Mouse (Mus musculus) kidney, postnatal 0 days (tissue): ENCODE results near the gene F5. TPM values are rescaled to one million over a fixed set of nuclear protein-coding genes. Genes with fewer than 3 reads are reported as not detected.

Experiments used
- ATAC-seq: fragments of 200-750 bp; cut with Nextera tagmentation; replicated peaks from 2 replicates; pipeline ENCODE4 v1.8.0; 2017; ENCODE audit warnings: low read depth, moderate number of reproducible peaks, moderate TSS enrichment, moderate library complexity; ENCODE audit not compliant: low FRiP score
- DNase-seq: peaks from one replicate; pipeline ENCODE4 v3.0.0-alpha.2; 2016; ENCODE audit warnings: low spot score
- H3K27ac ChIP-seq: fragments of 300-500 bp; sonication (generic); 2 replicates; pipeline ENCODE4 v1.5.1; 2014; ENCODE audit warnings: mild to moderate bottlenecking
- H3K27me3 ChIP-seq: fragments of 300-500 bp; sonication (generic); 2 replicates; pipeline ENCODE4 v1.6.1; 2014; ENCODE audit warnings: low read length, mixed read lengths; ENCODE audit not compliant: insufficient read depth
- H3K36me3 ChIP-seq: fragments of 300-500 bp; sonication (generic); 2 replicates; pipeline ENCODE4 v1.6.1; 2014; ENCODE audit warnings: low read length, mixed read lengths; ENCODE audit not compliant: insufficient read depth
- H3K4me1 ChIP-seq: fragments of 300-500 bp; sonication (generic); replicated peaks from 2 replicates; pipeline ENCODE4 v1.6.1; 2014; ENCODE audit warnings: antibody characterized with exemption, low read length, mixed read lengths; ENCODE audit not compliant: insufficient read depth
- H3K4me2 ChIP-seq: fragments of 300-500 bp; sonication (generic); 2 replicates; pipeline ENCODE4 v1.6.1; 2014; ENCODE audit warnings: mild to moderate bottlenecking, low read length, moderate library complexity, mixed read lengths
- H3K4me3 ChIP-seq: fragments of 300-500 bp; sonication (generic); replicated peaks from 2 replicates; pipeline ENCODE4 v1.5.1; 2014; ENCODE audit warnings: low read depth, low read length
- H3K9ac ChIP-seq: fragments of 300-500 bp; sonication (generic); 2 replicates; pipeline ENCODE4 v1.6.1; 2014; ENCODE audit warnings: low read depth, low read length
- H3K9me3 ChIP-seq: fragments of 300-500 bp; sonication (generic); replicated peaks from 2 replicates; pipeline ENCODE4 v1.6.1; 2016; ENCODE audit warnings: low read length, inconsistent platforms, mixed read lengths
- CTCF ChIP-seq: IDR thresholded peaks from 2 replicates; pipeline ENCODE4 v1.5.1; 2016; ENCODE audit warnings: antibody characterized with exemption, low read depth, mild to moderate bottlenecking, moderate library complexity
- WGBS: fragments of 180-500 bp; shearing (Covaris S2); extraction: QIAGEN DNeasy Blood & Tissue Kit; methylation state at CpG from one replicate; pipeline ENCODE4 v1.1.7; 2014; 5-methylcytosine and 5-hydroxymethylcytosine counted together
- polyA plus RNA-seq: library from polyadenylated mRNA; unstranded; fragments of >200 nt; fragmentation: Nextera tagmentation; extraction: Ambion mirVana; gene quantifications from 2 replicates; pipeline ENCODE4 v1.2.1, GENCODE M21; 2015

Gene F5
- polyA plus RNA-seq, 1 experiment from 2014 or later: 0.21 TPM

DNA sequence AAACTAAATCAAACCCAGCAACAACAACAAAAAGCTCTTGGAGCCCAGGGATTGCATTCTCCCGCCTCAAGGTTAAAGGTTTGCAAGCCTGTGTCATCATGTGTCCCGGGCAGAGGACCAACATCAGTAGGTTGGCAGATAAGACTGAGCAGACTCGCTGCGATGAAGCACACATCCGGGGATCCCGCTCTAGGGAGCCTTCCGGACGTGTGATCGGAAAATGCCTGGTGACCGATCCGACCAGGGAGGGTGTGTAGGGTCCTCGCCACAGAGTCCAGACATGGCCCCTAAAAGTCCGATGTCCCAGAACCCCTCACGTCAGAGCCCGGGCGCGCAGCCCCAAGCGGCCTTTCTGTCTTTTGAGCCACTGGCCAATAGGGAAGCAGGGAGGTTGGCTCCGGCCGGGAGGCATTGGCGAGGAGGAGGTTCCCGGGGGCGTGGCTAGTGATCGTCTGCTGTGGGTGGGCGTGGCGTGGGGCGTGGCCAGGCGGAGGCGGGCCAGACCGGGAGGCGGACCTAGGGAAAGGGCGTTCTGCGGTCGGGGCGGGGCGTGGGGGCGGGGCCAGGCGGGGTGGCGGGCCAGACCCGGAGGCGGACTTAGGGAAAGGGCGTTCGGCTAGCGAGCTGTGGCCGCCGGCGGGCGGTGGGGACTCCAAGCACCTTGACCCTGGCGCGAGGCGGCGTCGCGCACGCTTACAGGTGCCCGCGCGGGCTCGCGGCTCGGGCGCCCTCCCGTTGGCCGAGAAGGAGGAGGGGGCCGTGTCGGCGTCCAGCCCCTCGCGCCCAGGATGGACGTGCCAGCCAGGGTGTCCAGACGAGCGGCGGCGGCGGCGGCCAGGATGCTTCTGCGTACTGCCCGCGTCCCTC, 97.1 kb downstream of the F5 start, which contains the start of gene Slc19a2:
Gene Slc19a2, plus strand, starts transcription at position 582 of the 867 bp plus-strand sequence.
- H3K36me3 ChIP-seq: no peaks in the 10 kb centered on the region
- H3K27ac ChIP-seq: peak within 1 kb of the TSS; percentile 77
- DNase-seq: peak; percentile 99
- peak; percentile 96 for ATAC-seq
- under 1% methylated on average over 70 of the region's 79 CpGs for WGBS
- 0 out of 2 replicates have a peak, but pooled peaks cover 6% of the 10 kb centered on the region for H3K4me1 ChIP-seq
- peak within 1 kb of the TSS; percentile 73 for H3K9ac ChIP-seq
- peak within 1 kb of the TSS; percentile 57 for H3K4me3 ChIP-seq
- TF ChIP-seq CTCF: 0 out of 2 replicates have a peak, but pooled peaks have one; percentile 1
- H3K9me3 ChIP-seq: no peaks in the 10 kb centered on the region
- peak within 1 kb of the TSS; percentile 90 for H3K4me2 ChIP-seq
- H3K27me3 ChIP-seq: no peaks in the 10 kb centered on the region

DNA sequence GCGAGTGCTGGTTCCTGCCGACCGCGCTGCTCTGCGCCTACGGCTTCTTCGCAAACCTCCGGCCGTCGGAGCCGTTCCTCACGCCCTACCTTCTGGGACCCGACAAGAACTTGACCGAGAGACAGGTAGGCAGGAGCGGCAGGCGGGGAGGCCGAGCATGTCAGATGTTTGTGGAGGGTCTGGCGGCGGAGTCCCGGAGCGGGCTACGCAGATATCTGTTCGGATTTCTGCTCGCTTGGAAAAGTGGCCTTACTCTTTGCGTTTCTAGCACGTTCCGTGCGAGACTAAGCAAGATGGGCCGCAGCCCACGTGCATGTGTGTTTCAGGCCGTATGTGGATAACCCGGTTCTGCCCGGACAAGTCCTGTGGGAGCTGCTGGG, 97.7 kb downstream of the F5 start:
- Histone ChIP-seq H3K9me3 (no peaks in the 10 kb centered on the region), H3K4me3 (peak overlapping the region; percentile 57), H3K4me2 (peak overlapping the region; percentile 90), H3K27ac (peak overlapping the region; percentile 77; the same call in 1 of the 2 replicates), H3K9ac (peak overlapping the region; percentile 73), H3K27me3 (no peaks in the 10 kb centered on the region), H3K4me1 (0 out of 2 replicates have a peak, but pooled peaks cover 6% of the 10 kb centered on the region), H3K36me3 (no peaks in the 10 kb centered on the region)
- WGBS: under 1% methylated on average over 33 of the region's 33 CpGs
- DNase-seq: no peak
- no peak for TF ChIP-seq CTCF
- 0 out of 2 replicates have a peak, but pooled peaks have one; percentile 9 for ATAC-seq

DNA sequence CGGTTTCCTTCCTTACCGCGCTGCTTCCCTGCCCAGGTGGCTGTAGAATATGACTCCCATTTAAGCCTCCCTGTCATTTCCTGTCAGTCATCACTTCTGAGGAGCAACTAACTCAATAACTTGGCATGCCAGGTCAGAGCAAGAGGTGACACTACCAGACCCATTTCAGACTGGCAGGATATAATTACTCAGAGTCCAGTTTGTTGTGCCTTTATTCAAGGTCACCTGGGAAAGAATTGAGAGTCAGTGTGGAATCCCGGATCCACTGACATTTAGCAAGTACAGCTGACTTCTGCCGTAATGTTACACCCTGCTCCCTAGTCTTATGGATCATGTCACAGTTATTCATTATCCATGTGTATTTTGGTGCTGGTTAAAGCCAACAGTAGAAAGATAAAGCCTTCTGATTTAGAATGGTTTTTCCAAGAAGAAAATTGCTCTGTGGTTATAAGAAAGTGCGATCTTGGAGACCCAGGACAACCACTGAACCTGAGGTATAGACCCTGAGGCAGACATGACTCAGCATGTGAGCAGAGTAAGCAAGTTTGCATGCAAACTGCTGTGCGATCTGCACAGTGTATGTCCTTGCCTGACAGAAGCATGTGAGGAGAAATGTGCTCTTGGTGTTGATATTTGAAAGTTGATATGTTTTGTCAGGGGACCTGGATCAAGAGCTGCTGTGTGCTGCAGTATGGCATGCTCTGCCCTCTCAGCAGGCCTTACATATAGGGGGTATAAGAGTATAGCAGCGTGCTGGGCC, 98.9 kb downstream of the F5 start:
- H3K4me3 ChIP-seq: peak overlapping the region; percentile 57; the same call in 1 of the 2 replicates
- no peaks in the 10 kb centered on the region for H3K27me3 ChIP-seq
- 0 out of 2 replicates have a peak, but pooled peaks cover 6% of the 10 kb centered on the region for H3K4me1 ChIP-seq
- DNase-seq (no peak), ATAC-seq (no peak)
- WGBS: 42% methylated on average over 8 of the region's 8 CpGs
- no peaks in the 10 kb centered on the region for H3K9me3 ChIP-seq
- H3K36me3 ChIP-seq: no peaks in the 10 kb centered on the region
- H3K9ac ChIP-seq: no peak overlapping the region
- H3K4me2 ChIP-seq: peak overlapping the region; percentile 90
- no peak overlapping the region for H3K27ac ChIP-seq
- no peak for TF ChIP-seq CTCF

DNA sequence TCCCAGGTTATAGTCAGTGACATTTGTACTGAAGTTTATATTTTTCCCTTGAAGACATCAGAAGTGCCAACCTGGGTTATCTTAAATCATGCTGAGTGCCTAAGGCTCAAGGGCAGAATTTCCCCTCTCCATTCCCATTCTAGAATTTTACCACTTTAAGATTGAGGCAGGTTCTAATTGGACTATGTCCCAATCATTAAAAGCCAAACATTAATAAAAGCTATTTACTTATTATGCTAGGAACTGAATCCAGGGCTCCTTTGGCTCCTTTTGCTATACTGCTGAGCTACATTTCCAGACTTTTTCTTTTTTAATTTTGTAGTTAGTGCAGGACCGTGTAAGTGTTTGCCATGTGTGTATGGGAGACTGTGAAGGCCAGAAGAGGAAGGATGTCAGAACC, 99.8 kb downstream of the F5 start:
- Histone ChIP-seq H3K4me1 (0 out of 2 replicates have a peak, but pooled peaks cover 6% of the 10 kb centered on the region), H3K4me3 (no peak overlapping the region), H3K27me3 (no peaks in the 10 kb centered on the region), H3K9me3 (no peaks in the 10 kb centered on the region), H3K27ac (no peak overlapping the region), H3K36me3 (no peaks in the 10 kb centered on the region), H3K4me2 (no peak overlapping the region), H3K9ac (no peak overlapping the region)
- no peak for TF ChIP-seq CTCF
- WGBS: 91% methylated on average over 1 of the region's 1 CpGs
- no peak for ATAC-seq
- no peak for DNase-seq

DNA sequence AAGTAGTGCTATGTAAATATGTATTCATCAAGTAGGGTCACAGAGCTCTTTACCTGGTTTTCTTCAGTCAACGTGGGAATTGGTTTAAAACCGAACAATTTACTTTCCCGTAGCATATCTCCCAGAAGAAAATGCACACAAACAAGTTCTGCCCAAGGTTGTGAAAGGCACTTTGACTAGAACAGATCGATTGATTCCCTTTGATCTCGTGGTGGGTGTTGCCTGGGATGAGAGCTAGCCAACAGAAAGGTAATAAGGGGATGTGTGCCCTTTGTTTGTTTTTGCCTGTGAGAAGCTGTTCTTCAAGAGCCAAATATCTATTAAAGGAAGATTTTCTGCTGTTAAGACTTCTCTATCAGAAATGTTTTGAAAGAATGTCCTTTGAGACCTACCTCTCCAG, 100.9 kb downstream of the F5 start:
- ATAC-seq (no peak), DNase-seq (no peak)
- H3K4me3 ChIP-seq: no peak overlapping the region
- H3K27ac ChIP-seq: no peak overlapping the region
- no peak overlapping the region for H3K9ac ChIP-seq
- no peak for TF ChIP-seq CTCF
- no peak overlapping the region for H3K4me2 ChIP-seq
- 0 out of 2 replicates have a peak, but pooled peaks cover 6% of the 10 kb centered on the region for H3K4me1 ChIP-seq
- no peaks in the 10 kb centered on the region for H3K9me3 ChIP-seq
- WGBS: 59% methylated on average over 5 of the region's 5 CpGs
- no peaks in the 10 kb centered on the region for H3K27me3 ChIP-seq
- peaks cover 7% of the 10 kb centered on the region; the same call in 1 of the 2 replicates for H3K36me3 ChIP-seq

DNA sequence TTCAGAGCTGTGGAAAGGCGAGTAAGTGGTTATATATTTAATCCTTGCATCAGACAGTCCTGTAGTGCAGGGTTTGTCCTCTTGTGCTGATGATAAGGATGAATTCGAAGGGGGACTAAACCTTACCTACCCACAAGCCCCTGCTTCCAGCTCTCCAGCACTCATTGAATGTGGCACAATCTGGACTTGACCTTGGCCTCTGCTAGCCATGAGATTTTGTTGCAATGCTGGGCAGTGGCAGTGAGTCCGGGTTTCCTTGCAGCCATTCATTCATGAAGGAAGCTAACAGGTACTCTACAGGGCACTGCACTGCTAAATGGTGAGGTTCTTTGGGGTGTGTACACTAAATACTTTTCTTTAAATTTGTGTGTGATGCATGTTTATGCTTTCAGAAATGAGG, 103.2 kb downstream of the F5 start:
- 76% methylated on average over 3 of the region's 3 CpGs for WGBS
- H3K36me3 ChIP-seq: peaks cover 7% of the 10 kb centered on the region; the same call in 1 of the 2 replicates
- H3K4me2 ChIP-seq: no peak overlapping the region
- TF ChIP-seq CTCF: no peak
- ATAC-seq (no peak), DNase-seq (no peak)
- no peaks in the 10 kb centered on the region for H3K9me3 ChIP-seq
- H3K9ac ChIP-seq: no peak overlapping the region
- H3K4me1 ChIP-seq: no peaks in the 10 kb centered on the region
- no peak overlapping the region for H3K4me3 ChIP-seq
- H3K27ac ChIP-seq: no peak overlapping the region
- H3K27me3 ChIP-seq: no peaks in the 10 kb centered on the region
